Mouse (Mus musculus) R1 (cell line): ENCODE results near the gene Hyal2.

Experiments used
- DNase-seq: peaks from one replicate; pipeline ENCODE4 v3.0.0-alpha.2; 2018; ENCODE audit warnings: low read depth, low spot score

Hyal2 gene

DNA sequence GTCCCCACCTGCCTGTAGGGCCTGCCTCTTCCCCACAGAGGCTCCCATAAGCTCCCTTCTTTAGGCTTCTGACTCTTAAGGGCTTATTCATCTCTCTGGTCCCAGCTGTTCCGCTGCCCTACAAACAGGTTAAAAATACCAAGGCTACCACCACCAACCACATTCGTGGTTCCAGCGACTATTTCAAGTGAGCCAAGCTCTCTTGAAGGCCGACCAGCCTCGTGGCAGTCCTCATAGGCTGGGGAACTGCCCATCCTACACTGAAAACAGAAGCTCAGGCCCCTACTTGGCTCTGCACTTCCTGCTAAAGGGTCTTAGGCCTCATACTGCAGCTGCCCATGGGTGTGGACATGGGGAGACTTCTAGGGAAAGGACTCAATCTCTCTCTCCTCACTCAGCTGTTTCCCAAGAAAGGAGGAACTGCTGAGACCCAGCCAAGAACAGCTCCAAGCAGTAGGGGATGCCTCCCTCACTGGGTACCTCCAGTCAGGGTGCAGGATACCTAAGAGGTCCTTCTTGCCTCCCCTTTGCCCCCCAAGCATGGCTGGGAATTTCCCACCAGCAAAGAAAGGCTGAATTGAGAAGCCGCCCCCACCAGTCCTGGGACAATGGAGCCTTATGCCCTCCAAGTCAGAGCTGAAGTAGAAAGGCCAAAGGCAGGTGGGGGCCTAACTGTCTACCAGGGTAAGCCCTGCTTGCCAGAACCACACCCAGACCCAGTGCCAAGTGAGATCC is 43.9 kb downstream of the Hyal2 start:
- DNase-seq: no peak

DNA sequence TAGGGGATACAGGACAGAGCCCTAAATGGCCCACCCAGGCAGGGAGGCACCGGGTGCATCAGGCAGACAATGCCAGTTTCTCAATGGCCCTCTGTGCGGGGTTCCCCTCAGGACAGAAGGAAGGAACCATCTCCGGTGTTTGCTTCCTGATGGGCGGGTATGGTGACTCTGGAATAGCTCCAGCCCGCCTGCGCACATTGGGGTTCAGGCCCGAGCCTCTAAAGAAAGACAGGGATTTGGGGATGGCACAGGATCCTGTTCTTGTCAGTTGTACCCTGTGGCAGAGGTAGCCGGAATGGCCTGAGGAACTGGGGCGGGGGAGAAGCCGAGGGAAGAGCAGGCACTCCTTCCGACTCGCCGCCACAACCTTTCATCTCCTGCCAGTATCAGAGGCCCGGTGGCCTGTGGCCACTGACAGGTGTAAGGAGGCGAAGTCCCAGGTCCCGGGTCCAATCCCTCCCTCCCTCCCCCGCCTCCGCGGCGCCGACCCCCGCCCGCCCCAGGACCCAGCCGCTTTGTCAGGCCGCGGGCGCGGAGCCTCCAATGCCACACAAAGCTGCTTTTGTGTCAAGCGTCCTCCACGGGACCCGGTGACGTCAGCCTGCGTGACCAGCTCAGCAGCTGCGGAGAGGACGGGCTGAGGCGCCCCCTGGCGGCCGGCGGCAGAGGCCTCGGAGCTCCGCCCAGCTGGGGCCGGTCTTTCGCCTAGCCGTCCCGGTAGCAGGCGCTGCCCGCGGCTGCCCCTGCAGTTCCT is 44.6 kb downstream of the Hyal2 start:
- peak; percentile 93 for DNase-seq

DNA sequence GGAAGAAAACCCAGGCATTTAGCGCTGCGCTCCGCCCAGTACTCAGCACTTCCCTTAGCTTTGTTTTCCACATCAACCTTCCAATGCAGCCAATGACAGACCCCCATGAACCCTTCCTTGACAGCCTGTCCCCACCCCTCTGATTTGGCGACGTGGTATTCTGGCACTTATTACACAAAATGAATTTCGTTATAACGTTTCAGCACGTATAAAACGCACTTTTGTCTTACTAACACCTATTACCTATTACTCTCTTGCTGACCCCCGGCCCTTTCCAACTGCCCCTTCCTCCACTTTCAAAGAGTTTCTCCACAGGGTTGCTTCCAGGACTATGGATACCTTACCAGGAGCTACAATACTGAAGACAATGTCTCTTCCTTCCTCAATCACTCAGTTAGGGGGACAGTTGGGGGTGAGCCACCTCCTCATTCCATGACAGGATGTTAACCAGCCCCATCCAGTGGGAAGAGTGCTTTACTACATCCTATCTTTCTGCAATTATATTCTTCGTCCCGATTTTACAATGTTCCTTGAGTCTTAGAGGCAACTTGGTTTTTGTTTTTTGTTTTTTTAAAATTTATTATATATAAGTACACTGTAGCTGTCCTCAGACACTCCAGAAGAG is 45.3 kb downstream of the Hyal2 start:
- peak; percentile 51 for DNase-seq

DNA sequence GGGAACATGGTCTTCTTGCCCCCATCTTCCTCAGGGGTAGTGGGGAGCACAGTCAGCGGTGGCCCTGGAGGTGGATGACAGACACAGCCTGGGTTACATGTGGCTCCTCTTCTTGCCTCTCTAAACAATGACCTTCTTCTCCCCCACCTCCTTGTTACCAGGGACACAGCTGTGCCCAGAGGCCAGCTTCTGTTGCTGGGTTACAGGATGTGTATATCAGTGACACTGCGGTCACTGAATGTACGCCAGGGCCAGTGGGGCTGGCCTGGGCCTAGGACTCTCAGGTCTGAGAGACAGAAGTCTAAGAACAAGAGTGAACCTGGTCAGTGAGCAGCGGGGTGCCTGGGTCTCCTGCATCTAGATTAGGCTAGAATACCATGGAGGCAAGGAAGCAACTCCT is 47.3 kb downstream of the Hyal2 start:
- DNase-seq: no peak

DNA sequence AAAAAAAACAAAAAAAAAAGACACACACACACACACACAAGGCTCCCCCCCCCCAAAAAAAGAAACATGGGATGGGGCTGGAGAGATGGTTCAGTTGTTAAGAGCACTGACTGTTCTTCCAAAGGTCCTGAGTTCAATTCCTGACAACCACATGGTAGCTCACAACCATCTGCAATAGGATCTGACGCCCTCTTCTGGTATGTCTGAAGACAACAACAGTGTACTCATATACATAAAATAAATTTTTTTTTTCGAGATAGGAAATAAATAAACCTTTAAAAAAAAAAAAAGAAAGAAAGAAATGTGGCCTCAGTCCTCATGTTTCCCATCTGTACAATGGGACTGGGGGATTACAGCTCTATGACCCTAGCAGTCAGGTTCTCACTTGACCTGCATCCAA is 49.7 kb downstream of the Hyal2 start:
- DNase-seq: no peak

DNA sequence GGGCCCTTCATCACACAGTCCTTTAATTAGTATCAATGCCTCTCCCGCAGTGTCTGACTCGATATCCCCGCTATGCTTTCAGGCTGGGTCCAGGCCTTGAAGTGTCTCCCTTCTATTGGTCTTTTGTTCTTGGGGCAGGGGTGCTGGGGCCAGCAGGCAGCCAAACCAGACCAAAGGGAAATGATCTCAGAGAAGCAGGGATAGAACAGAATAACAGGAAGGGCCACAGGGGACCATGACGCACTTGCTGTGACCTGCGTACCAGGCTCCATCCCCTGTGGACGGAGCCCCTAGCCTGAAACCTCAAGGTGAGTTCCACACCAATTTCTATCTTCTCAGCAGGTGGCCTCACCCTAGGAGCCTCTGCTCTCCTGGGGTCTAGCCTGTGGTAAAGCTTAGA is 50.4 kb downstream of the Hyal2 start:
- DNase-seq: no peak

DNA sequence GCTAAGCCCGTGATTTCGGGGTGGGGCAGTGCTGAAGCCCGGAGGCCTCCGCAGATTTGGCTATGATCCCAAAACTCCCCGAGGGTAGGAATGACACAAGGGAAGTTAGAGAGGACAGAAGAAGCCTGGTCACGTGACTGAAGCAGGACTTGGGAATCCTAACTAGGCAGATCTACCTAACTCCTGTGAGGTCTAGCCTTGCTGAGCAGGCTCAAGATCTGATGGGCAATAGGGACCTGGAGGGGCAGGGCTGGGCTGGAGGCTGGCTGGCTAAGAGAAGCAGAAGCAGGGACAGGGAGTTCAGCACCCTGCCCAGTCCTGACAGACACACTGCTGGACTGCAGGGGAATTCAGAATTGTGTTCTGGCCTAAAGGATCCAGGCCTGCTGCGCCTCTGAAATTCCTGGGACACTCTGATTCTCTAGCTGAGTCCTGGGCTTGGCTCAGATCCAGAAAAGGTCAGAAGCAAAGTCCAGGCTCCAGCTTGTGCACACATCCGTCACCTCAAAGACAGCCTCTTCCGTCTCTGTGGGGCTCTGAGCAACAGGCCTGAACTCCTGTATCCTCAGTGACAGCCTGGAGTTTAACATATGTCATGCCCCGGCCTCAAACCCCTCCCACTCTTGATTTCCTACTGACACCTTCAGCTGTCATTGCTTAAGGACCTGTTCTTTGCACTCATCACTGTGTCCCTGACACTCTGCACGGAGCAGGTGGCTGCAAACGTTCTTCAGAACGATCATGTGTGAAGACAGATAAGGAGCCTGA is 51.2 kb downstream of the Hyal2 start:
- DNase-seq: no peak

DNA sequence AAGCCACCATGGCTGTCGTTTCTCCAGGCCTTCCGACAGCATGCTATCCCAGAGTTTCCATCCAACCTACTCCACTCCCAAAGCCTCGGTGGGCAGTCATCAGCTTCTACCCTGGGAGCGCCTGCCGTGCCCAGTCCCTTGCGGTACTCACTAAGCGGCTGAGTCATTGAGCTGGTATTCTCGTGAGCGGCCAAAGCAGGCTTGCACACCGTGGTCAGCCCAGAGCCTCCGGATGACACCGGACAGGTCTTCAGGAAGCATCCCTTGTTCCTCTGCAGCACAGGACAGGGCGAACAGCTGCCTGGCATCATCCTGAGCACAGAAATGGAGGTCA is 51.8 kb downstream of the Hyal2 start:
- no peak for DNase-seq

DNA sequence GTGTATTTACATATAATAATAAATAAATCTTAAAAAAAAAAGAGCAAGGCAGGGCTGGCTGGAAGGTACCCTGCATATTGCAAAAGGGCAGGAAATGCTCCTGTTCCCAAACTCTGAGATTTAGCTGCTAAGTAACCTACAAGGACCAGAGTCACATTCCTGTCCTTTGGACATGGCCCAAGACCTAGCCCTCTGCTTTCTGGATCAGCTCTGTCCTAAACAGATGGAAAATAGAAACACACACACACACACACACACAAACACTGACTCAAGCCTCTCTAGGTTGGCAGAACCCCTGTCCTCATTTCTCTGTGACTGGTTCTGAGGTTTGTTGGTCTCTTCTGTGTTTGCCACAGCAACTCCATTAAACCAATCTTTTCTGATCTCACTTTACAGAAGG is 53.2 kb downstream of the Hyal2 start:
- no peak for DNase-seq
